Mouse (Mus musculus) T-helper 2 cell (primary cell): ENCODE measurements around the gene Aff1.

Experiments used
- in situ Hi-C: fragments of 300-600 bp; cut with MboI, MseI; formaldehyde crosslinking; loops from one replicate; pipeline ENCODE4 v1.15.1; 2025; ENCODE audit warnings: high pct_unique_total_duplicates

The Aff1 gene

GRCm38 (mm10) chr5:103800009-103800408 is 107.8 kb downstream of the Aff1 start:
- in situ Hi-C loops, result no loop called here

GRCm38 (mm10) chr5:103803386-103803785 is 111.2 kb downstream of the Aff1 start:
- in situ Hi-C loops, result no loop called here

GRCm38 (mm10) chr5:103803927-103804590 is 111.9 kb downstream of the Aff1 start:
- in situ Hi-C loops, result no loop called here

GRCm38 (mm10) chr5:103806851-103807578 is 114.8 kb downstream of the Aff1 start:
- in situ Hi-C loops, result no loop called here

GRCm38 (mm10) chr5:103807637-103808312 is 115.6 kb downstream of the Aff1 start:
- in situ Hi-C loops, result no loop called here

GRCm38 (mm10) chr5:103809674-103810330 is 117.6 kb downstream of the Aff1 start:
- in situ Hi-C loops, result loop anchor here (5.0 kb wide), 1 partner anchor 128 kb away; no protein-coding TSS in a partner anchor

- in situ Hi-C loops, result loop anchor here (5.0 kb wide), 1 partner anchor 131 kb away; no protein-coding TSS in a partner anchor
Observed at GRCm38 (mm10) chr5:103813291-103813690, 121.1 kb downstream of the Aff1 start.

GRCm38 (mm10) chr5:103813997-103814542 is 121.9 kb downstream of the Aff1 start:
- in situ Hi-C loops, result loop anchor here (5.0 kb wide), 1 partner anchor 132 kb away; no protein-coding TSS in a partner anchor

- in situ Hi-C loops, result loop anchor here (5.0 kb wide), 1 partner anchor 132 kb away; no protein-coding TSS in a partner anchor
Observed at GRCm38 (mm10) chr5:103814551-103815248, 122.5 kb downstream of the Aff1 start.

- in situ Hi-C loops, result no loop called here
Observed at GRCm38 (mm10) chr5:103815249-103815617, 123.1 kb downstream of the Aff1 start.

GRCm38 (mm10) chr5:103816718-103817117 is 124.5 kb downstream of the Aff1 start:
- in situ Hi-C loops, result no loop called here

GRCm38 (mm10) chr5:103817754-103818153 is 125.6 kb downstream of the Aff1 start:
- in situ Hi-C loops, result no loop called here

- in situ Hi-C loops, result no loop called here
Observed at GRCm38 (mm10) chr5:103818602-103819001, 126.4 kb downstream of the Aff1 start.

GRCm38 (mm10) chr5:103819674-103820073 is 127.5 kb downstream of the Aff1 start:
- in situ Hi-C loops, result no loop called here

- in situ Hi-C loops, result no loop called here
Observed at GRCm38 (mm10) chr5:103821062-103821461, 128.9 kb downstream of the Aff1 start.

- in situ Hi-C loops, result no loop called here
Observed at GRCm38 (mm10) chr5:103821500-103822298, 129.5 kb downstream of the Aff1 start.

- in situ Hi-C loops, result no loop called here
Observed at GRCm38 (mm10) chr5:103822949-103823348, 130.8 kb downstream of the Aff1 start.

GRCm38 (mm10) chr5:103828304-103828703 is 136.1 kb downstream of the Aff1 start:
- in situ Hi-C loops, result no loop called here

- in situ Hi-C loops, result no loop called here
Observed at GRCm38 (mm10) chr5:103828729-103829128, 136.6 kb downstream of the Aff1 start.

GRCm38 (mm10) chr5:103829158-103829557 is 137.0 kb downstream of the Aff1 start:
- in situ Hi-C loops, result no loop called here
